Mouse (Mus musculus) thymus, adult 18-20 months (tissue): ENCODE data around the gene Cactin.

Source experiments
- DNase-seq, 2 experiments: peaks; one replicate each; pipeline ENCODE4 v3.0.0; 2022; ENCODE audit warnings: mixed read lengths in 2 of 2

Cactin gene

DNA sequence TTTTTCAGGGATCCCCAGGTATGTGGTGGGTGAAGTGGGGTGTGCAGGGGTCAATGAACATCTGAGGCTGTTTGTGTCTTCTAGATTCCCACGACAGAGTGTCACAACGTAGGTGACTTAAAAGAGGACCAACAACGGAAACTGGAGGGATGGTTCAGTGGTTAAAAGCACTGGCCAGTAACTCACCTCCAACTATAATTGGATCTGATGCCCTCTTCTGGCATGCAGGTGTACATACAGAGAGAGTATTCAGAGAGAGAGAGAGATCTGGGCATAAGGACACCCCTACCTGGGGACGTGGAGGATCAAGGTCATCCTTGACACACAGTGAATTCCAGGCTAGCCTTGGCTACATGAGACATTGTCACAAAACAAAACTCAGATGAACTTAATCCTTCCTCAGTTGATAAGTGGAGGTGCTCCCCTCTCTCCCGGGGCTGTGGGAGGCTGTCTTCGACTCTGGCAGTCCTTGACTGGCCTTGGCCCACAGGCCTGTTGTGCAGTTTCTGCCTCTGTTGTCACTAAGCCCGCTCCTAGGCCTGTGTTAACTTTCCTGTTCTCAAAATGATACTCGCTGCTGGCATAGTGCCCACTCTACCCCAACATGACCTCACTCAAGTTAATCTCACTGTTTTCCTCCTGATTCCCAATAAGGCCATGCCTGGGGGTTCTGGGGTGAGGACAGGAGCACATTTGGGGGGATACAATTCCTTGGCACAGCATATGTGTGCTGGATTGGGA lies 23.7 kb downstream of the Cactin start:
- no peak for DNase-seq

DNA sequence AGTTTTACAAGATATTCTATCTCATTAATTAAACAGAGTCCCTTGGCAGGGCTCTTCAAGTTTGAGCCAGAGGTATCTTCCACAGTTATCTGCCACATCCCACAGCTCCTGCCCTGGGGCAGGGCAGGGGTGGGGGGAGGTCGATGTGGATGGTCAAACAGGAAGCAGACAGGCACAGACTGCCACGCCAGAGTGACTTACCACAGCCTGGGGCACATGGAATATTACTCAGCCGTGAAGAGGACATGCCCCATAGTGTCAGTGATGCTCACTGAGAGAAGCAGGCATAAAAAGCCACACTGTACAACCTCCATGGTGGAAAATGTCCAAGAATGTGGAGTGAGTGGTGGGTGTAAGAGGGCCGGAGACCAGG lies 24.2 kb downstream of the Cactin start:
- DNase-seq: no peak

DNA sequence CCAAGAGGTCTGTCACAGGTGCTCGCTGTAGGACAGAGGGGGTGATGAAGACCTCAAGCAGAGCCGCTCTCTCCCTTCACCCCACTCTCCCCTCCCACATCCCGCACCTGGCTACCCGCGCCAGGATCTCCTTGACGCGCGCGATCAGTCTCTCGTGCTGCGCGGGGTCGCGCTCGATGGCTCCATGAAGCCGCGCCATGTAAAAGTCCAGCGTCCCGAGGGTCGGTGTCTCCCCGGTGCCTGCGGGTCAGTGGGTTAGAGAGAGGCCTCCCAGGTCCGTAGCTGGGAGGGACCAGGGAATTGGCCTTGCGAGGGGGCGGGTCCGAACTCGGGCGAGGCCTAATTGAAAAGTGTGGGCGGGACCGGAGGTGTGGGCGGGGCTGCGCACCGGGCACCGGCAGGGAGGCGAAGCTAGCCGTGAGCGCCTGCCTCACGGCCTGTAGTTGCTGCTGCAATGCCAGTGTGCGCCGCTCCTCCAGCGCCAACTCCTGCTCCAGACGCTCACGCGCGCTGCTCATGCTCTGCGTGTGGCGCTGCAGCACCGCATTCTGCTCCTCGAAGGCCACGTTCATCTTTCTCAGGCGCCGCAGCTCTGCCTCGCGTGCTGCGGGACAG lies 25.7 kb downstream of the Cactin start:
- DNase-seq: no peak

DNA sequence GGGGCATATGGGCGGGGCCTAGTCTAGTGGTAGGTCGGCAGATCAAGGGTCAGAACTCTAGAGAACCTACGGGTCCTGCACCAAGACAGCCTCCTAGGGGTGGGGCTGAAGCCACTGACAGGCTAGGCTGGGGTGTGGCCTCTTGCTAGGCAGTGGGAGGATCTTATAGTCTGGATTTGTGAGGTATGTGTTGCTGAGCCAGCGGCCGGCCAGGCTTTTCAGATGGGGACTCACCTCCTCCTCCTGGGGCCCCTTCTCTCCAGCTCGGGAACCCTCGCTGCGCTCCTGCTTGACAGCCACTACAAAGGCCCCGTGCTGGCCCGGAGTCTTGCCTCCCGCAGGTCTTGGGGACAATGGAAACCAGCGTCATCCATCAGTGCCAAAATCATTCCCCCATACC lies 28.2 kb downstream of the Cactin start:
- DNase-seq: no peak

DNA sequence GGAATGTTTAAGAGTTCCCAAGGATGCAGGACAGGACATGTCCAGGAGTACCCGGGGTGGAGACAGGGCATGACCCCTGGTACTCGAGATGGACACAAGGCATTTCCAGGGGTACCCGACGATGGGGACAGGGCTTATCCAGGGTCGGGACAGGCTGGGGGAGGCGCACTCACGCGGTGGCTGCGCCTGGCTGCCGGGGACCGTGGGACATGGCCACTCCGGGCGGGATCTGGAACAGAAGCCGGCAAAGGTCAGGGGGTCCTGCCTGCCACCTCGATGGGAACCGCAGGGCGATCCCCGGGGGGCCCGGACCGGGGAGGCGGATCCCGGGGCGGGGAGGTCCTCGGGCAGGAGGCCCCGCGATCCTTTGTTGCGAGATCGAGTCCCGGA lies 29.1 kb downstream of the Cactin start:
- no peak for DNase-seq

DNA sequence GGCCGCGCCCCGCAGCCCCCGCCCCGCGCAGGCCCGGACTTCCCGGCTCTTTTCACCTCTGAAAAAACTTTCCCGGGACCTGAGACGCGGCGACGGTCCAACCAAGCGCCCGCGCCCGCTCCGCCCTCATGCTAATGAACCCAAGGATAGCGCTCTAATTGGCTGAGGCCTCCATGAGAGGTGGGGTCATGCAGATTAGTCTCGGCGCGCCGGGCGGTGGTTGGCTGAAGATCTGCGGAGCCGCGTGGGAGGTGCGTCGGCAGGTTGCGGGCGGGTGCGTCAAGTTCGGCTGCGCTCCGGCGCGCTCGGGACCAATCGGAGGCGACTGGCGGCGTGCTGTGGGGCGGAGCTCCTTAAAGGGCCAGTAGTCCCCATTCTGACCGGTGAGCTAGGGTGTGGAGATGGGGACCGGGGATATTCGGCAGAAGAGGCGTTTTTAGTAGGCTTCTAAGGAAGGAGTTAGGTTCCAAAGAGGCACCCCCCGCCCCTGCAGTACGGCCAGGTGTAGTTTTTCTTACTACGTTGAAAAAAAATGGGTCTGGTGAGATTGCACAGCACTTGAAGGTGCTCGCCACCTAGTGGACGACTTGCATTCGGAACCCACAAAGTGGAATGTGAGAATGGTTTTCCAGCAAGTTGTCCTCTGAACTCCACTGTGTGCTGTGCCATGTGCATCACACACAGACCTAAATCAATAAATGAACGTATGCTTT lies 29.6 kb downstream of the Cactin start, which contains the start of gene Hmg20b:
Hmg20b (minus strand) TSS at position 130 of the 713 bp plus-strand sequence.
- peak; percentile 99 to 100 for DNase-seq

DNA sequence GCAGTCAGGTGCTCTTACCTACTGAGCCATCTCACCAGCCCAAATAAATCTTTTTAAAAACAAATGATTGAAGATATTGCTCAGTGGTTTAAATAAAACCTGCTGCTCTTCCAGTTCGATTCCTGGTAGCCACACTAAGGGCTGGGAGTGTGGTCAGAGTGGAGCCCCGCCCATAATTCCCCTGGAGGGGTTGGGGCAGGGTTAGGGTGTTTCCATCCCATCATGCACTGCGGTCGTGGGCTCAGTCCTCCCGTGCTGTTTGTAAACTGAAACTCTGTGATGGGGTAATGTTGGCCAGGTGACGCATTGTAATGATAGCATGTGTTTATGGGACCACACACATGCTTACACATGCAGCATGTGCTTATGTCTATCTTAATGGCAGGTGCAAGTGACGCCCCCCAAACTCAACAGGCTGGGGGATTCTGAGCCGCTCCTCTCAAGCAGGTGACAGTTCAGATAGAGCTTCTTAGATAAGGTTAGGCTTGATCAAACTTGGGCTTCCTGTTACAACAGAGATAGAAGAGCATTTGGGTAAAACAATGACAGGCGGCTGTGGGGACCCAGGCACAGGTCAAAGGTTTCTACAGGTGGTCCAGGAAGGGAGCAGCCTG lies 30.9 kb downstream of the Cactin start:
- DNase-seq: peak in 1 of 2 experiments; percentile 68

DNA sequence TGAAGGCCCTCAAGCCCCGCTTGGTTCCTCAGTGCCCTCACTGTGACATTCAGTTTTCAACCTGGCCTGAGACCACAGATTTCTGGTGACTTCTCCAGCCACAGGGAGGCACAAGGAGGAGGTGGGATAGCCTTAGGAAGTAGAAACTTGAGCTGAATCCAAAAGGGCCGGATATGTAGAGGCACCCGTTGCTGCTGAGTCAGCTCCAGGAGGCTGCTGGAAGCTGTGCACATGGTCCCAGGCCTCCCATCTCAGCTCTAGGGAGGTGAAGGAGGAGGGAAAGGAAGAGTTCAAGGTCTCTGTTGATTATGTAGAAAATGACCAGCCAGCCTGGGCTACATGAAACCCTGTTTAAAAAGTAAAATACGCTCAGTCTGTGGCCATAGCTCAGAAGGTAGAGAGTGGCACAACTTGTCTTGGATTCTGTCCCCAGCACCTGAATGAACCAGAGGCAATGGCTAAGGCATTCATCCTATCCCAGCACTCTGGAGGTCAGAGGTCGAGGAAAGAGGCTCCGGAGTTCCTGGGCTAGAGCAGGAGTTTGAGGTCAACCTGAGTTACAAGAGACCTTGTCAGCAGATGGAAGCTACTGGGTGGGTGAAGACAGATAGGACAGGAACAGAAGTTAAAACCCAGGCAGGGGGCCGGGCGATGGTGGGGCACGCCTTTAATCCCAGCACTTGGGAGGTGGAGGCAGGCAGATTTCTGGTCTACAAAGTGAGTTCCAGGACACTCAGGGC lies 34.0 kb downstream of the Cactin start:
- no peak for DNase-seq

DNA sequence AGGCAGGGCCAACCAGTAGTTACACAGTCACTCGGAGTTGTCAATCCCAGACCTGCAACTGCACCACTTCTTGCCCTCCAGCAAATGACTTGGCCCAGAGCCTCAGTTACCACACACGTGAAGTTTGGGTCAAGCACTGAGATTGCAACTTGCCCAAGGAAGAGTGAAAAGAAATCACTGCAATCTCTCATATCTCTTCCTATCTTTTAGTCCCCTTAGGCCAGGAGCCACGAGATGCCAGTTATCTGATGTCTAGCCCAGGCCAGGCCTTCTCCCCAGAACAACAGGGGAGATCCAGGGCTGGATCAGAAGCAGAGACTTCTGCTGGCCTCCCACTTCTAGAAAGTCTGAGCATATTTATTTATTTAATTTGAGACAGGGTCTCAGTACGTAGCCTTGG lies 34.6 kb downstream of the Cactin start:
- DNase-seq: no peak

DNA sequence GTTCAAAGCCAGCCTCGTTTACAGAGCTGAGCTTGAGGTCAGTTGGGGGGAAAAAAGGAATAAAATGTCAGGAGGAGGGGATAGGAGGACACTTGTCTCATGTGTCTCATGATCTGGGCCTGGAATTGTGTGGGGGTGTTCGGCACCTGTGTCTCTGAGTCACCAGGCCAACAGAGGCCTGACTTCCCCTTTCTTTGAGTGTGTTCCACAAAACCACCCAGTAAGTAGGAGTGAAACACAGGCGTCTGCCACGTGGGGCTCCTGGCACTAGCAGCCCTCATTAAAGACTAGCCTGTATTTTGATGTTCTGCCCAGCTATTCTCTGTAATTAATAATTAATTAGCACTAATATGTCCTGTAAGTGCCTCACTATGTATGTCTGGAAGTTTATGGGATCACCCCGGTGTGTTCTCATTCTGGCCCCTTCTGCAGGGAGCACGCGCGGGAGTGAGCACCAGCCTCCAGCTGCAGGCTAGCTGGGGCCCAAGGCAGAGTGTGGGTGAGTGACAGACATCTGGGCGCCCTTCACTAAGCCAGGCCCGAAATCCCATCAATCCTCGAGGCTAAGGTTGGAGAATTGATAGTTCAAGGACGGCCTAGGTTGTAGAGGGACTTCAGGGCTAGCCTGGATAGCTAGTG lies 35.6 kb downstream of the Cactin start:
- DNase-seq: no peak

DNA sequence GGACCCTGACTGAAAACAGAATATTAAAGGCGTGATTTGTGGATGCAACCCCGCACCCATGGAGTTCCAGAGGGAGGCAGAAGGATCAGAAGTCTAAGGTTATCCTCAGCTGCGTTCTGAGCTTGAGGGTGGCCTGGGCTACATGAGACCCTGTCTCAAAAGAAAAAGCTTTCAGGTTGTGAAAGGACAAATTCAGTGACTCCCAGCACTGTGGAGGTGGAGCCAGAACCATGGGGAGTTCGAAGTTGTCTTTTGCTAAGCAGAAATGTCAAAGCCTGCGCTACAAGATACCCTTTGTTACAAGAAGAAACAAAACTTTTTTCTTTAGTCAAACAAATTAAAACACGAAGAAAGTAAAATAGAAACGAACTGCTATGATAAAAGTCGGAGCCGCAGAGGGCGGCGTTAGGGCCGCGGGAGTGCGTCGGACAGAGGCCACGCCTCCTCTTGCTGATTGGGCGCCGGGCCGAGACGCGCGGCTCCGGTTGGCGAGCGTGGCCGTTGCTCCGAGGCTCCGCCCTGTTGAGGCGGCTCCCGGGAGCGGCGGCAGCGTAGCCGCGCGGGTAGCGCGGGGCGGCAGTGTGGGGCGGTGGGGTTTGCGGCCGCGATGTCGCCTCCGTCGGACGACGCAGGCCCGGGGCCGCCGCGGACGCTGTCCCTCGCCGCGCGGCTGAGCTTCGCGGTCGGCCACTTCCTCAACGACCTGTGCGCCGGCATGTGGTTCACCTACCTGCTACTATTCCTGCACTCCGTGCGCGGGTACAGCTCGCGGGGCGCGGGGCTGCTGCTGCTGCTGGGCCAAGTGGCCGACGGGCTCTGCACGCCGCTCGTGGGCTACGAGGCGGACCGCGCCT lies 36.3 kb downstream of the Cactin start, which contains the start of gene Mfsd12:
Mfsd12 (plus strand) TSS at position 501 of the 854 bp plus-strand sequence.
- peak; percentile 85 to 87 for DNase-seq

DNA sequence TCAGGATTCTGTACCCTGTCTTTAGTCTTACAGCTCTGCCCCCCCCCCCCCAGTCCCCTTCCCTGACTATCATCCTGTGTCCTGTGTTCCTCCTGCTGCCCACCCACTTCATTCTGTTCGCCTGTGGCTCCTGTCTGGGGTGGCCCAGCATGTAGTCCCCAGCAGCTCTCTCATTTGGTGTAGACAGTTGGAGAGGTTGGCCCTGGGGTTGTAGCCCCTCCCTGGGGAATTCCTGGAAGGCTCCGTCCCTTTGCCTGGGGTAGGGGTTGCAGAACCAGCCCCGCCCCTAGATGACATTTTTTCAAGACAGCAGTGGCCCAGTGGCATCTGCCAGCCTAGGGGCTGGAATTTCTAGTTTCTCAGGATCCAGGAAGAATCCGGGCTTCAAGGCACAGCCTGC lies 37.3 kb downstream of the Cactin start:
- no peak for DNase-seq

DNA sequence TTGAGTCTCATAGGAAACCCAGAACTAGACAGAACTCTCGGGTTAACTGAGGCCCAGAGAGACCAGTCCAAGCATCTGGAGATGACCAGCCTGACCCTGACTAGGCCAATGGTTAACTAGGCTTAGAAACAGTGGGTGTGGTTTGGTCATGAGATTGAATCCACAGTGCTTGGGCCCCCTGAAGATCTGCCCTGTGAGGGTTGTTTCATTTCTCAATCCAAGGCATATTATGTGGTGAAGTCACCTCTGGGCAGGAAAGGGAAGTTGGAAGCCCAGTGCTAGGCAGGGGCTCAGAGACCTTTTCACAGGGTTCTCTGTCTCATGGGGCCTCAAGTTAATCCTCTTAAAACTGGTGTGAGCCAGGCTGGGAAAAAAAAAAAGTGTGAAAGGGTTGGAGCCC lies 37.9 kb downstream of the Cactin start:
- no peak for DNase-seq

DNA sequence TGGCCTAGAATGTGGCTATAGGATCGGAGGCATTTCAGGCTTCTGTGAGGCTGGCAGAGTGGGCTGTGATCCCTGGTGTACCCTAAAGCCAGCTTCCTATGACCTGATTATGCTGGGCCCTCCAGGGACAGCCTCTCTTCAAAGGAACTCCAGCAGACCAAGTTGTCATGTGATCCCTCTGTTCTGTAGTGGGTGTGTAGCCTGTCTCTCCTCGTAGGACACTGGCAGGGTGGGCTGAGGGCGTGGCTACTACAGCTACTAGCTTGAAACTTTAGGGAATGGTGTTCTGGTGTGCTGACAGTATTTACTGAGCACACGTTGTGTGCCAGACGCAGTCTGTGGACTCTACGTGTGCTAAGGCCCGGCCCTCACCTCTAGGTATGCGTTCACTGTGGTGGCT lies 39.8 kb downstream of the Cactin start:
- DNase-seq: no peak

DNA sequence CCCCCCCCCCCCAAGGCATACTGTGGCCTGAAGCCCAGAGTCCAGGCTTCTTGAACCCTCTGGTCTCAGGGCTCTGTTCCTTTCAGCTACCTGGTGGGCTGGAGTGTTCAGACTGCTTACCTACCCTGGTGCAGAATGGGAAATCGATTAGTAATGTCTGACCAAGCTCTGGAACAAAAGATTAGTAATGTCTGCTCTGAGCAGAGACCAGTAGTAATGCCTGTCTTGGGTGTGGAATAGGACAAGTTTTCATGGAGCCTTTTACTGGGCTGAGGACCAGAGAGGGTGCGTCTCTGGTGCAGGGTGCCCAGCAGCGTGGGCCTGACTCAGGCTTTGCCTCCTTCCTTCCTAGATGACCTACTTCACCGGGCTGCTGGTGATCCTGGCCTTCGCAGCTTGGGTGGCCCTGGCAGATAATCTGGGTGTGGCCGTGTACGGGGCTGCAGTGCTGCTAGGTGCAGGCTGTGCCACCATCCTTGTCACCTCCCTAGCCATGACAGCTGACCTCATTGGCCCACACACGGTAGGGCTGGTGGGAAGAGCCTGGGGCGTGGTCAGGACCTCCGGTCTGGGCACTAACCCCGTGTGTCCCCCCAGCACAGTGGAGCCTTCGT lies 41.5 kb downstream of the Cactin start:
- DNase-seq: no peak

DNA sequence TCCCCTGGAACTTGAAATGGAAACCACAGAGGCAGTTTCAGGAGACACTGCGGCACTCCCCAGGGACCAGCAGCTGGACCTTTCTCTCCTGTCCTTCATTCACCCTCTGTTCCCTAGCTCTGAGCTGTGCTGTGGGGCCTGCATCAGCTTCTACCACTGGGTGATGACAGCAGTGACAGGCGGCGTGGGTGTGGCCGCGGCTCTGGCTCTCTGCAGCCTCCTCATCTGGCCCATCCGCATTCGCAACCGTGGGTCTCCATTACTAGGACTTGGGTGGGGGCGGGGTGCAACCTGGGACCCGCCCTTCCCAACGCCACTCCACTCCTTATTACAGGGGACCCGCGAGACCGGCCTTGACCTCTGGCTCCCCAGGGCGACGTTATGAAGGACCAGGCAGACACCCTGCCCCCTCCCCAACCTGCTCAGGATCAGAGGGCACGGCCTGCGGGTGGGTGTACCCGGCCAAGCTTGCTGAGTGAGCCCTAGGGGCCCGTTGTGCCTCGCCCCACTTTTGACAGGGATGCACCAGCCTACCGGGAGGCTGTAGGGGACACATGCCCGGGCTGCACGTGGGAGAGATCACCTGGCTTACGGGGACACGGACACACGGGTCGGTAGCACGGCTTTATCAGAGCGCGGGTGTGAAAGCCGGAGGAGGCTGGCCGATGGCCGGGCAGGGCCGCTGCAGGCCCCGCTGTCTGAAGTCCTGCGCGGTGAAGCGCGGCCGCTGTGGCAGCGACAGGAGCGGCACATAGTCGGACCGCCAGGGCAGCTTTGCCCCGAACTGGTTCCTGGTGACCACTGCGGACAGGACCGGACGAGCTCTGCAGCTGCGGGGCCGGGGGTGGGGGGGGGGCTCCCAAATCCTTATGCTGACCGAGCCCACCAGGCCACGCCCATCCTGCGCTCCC lies 42.8 kb downstream of the Cactin start:
- DNase-seq: no peak

DNA sequence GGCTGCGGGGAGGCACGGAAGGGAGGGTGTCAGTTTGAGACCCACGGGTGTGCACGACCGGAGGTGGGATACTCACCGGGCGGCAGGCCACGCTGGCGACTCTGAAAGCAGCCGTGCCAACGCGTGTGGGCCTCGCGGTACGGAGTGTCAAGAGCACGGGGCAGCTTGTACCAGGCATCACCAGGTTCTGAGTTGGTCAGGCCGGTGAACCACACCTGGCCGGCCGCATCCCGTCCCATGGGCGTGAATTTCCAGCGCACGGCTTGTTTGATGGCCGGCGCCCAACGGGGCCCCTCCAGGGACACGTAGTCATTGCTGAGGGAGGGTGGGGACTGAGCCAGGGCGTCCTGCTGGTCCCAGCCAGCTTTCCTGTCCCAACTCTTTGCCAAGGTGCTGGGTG lies 43.8 kb downstream of the Cactin start:
- no peak for DNase-seq

DNA sequence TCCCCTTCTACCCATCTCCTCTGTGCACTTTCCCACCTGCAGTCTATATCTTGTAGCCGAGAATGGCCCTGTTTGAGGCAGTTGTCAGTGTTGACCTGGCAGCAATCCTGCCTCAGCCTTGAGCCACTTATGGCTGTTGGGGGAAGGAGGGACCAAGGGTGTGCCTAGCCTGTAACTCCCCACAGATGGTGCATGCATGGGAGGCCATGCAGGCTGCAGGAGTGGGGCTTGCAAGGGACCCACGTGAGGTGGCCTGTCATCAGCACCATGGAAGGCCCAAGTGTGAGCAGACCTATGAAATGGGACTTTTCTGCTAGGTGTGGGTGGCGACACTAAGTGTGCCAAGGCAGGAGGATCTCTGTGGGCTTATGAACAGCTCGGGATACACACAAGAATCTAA lies 44.2 kb downstream of the Cactin start:
- no peak for DNase-seq

DNA sequence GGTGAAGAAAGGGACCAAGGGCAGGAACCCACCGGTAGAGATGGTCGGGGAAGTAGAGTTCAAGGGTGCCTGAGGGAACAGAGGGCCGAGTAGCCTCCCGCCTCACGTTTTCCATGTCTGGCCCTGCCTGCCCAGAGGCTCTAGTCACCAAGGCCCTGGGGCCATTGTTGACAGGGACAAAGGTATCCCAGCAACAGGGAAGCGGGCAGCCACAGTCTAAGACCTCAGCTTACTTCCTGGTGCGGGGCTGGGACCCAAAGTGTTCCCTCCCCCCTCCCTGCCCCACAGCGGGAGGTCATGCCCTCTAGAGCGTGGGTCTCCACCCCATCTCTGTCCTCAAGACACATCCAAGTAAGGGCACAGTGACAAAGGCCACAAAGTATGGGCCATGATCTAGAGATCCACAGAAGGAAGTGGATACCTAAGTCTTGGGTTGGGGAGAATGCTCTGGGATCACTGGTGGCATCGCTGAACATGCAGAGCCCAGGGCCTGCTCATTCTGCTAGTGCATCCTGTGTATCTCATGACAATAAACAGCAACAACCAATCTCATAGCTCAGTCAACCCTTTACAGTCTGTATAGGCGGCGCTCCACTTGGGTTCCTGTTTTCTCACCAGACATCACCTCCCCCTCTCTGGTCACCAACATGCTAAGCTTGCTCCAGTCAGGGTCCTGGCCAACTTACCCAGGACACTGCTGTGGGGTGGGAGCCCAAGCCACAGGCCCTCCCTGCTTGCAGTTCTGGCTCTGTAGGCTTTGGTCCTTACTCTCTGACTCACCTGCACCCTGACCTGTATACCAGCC lies 45.0 kb downstream of the Cactin start, which contains the start of gene 4930404N11Rik:
4930404N11Rik (minus strand) TSS at position 145 of the 805 bp plus-strand sequence.
- no peak for DNase-seq
